In the genomic region with DNA sequence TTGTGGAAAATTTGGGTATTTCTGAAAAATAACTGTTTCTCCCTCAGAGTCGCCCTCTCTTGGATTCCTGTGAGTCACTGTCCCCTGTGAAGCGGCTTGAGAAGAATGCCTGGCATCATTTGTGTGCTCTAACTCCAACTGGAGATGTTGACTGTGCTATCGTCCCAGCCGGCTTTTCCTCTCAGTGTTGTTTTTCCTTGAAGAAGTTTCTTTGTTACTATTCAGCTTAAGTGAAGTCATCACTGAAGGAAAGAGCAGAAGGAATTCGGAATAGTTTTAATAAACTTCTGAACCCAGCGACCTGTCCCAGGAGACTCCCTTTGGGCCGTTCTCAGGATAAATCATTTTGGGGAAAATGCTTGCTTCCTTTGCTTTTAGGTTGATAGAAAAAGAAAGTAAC, we compare ENCODE assay signal across 14 mouse cellular contexts. TPM values are rescaled to one million over a fixed set of nuclear protein-coding genes. Genes with fewer than 3 reads are reported as not detected.
A peak's percentile ranks its signal among the peaks of the same experiment; 100 is the strongest.
DNase-seq lines count a peak whose midpoint lies in the region; ATAC-seq and TF ChIP-seq lines count a peak whose summit lies in the region.
"Had no signal": no experiment of that assay in that cellular context is flagged by ENCODE, and none has a peak within 500 bp of the region (broad histone marks: within the 10 kb centered on the region; RNA-seq: fewer than 3 reads in every experiment).

No protein-coding gene starts in this region.

- ATAC-seq in embryonic facial prominence, embryonic 14.5 days (ENCODE audit: low read depth) = no peak
- no peak for ATAC-seq in cerebellum, adult (ENCODE audit: insufficient number of reproducible peaks, low FRiP score, low TSS enrichment)
- ATAC-seq: forebrain, postnatal 0 days had no signal

- no peak overlapping the region for H3K27ac ChIP-seq in embryonic facial prominence, embryonic 14.5 days (replicated peaks; ENCODE audit: low read depth, low read length)
- no peak overlapping the region for H3K27ac ChIP-seq in embryonic facial prominence, embryonic 10.5 days (replicated peaks)
- H3K27ac ChIP-seq in gastrocnemius, adult 2 months = peak overlapping the region; percentile 73
- H3K27ac ChIP-seq: neural tube, embryonic 12.5 days had no signal

- H3K36me3 ChIP-seq in embryonic facial prominence, embryonic 14.5 days (ENCODE audit: control insufficient read depth, insufficient read depth, low read length) = no peaks in the 10 kb centered on the region
- H3K36me3 ChIP-seq in embryonic facial prominence, embryonic 10.5 days (replicated peaks) = no peaks in the 10 kb centered on the region
- H3K36me3 ChIP-seq: neural tube, embryonic 12.5 days had no signal

- no peak overlapping the region for H3K9ac ChIP-seq in embryonic facial prominence, embryonic 14.5 days (ENCODE audit: low read depth, low read length)
- H3K9ac ChIP-seq: forebrain, postnatal 0 days; neural tube, embryonic 12.5 days had no signal

- peak; percentile 38 for TF ChIP-seq CTCF in gastrocnemius, adult 2 months (IDR thresholded peaks at IDR 0.05)

- H3K4me2 ChIP-seq in embryonic facial prominence, embryonic 14.5 days (ENCODE audit: low read depth, low read length) = no peak overlapping the region
- H3K4me2 ChIP-seq: neural tube, embryonic 12.5 days had no signal

- peak; percentile 24 for DNase-seq in embryonic facial prominence, embryonic 14.5 days (ENCODE audit: low spot score)
- no peak for DNase-seq in embryonic facial prominence, embryonic 10.5 days (ENCODE audit: low spot score)
- DNase-seq in 3134 (ENCODE audit: extremely low read depth, insufficient read length, low spot score) = peak; percentile 30
- DNase-seq in gastrocnemius, adult 2 months = peak; percentile 62
- DNase-seq in heart, postnatal 36 days = peak; percentile 11 to 37
- no peak for DNase-seq in right cerebral cortex, adult 18-20 months
- DNase-seq in right cerebral cortex, postnatal 10 days (ENCODE audit: low spot score in 2 of 2) = no peak
- DNase-seq: forebrain, postnatal 0 days; left cerebral cortex, postnatal 4 days; lung, postnatal 4 days; midbrain, embryonic 14.5 days had no signal

- no peaks in the 10 kb centered on the region for H3K27me3 ChIP-seq in embryonic facial prominence, embryonic 14.5 days (replicated peaks; ENCODE audit: control insufficient read depth, insufficient read depth, low read length)
- H3K27me3 ChIP-seq in embryonic facial prominence, embryonic 10.5 days (replicated peaks; ENCODE audit: low read depth, poor library complexity, severe bottlenecking) = no peaks in the 10 kb centered on the region
- H3K27me3 ChIP-seq: neural tube, embryonic 12.5 days had no signal

- H3K9me3 ChIP-seq in embryonic facial prominence, embryonic 14.5 days (ENCODE audit: control insufficient read depth, low read length) = no peaks in the 10 kb centered on the region
- no peaks in the 10 kb centered on the region for H3K9me3 ChIP-seq in embryonic facial prominence, embryonic 10.5 days
- H3K9me3 ChIP-seq: neural tube, embryonic 12.5 days had no signal

- intact Hi-C loops in gastrocnemius, adult 2 months (cut with DNase I) = no loop called here
- intact Hi-C loops in heart, postnatal 36 days (cut with DNase I) = loop anchor here (5.0 kb wide), 1 partner anchor 50 kb away; no protein-coding TSS in a partner anchor

- H3K4me3 ChIP-seq in embryonic facial prominence, embryonic 14.5 days (ENCODE audit: low read depth, low read length) = no peak overlapping the region
- H3K4me3 ChIP-seq in embryonic facial prominence, embryonic 10.5 days = no peak overlapping the region
- no peak overlapping the region; the same call in 1 of the 2 replicates for H3K4me3 ChIP-seq in gastrocnemius, adult 2 months
- H3K4me3 ChIP-seq: erythroblast, embryonic 14.5 days; neural tube, embryonic 12.5 days had no signal

- H3K4me1 ChIP-seq in embryonic facial prominence, embryonic 14.5 days (ENCODE audit: control insufficient read depth, insufficient read depth, low read length) = no peaks in the 10 kb centered on the region
- H3K4me1 ChIP-seq in embryonic facial prominence, embryonic 10.5 days = peaks cover 31% of the 10 kb centered on the region

- 56% methylated on average over 7 of the region's 7 CpGs for WGBS in embryonic facial prominence, embryonic 14.5 days
- 75% methylated on average over 7 of the region's 7 CpGs for WGBS in embryonic facial prominence, embryonic 10.5 days

RNA-seq across cellular contexts. Expression of gene Zfp326, which starts 44.2 kb away (rescaled TPM):
- polyA plus RNA-seq in embryonic facial prominence, embryonic 14.5 days (2014; fragmentation: Nextera tagmentation; extraction: Ambion mirVana) = 32.6 and 34.6 TPM in 2 replicates
- 53.4 and 56.2 TPM in 2 replicates for polyA plus RNA-seq in embryonic facial prominence, embryonic 10.5 days (2016; fragmentation: Nextera tagmentation; extraction: Ambion mirVana)
- total RNA-seq in gastrocnemius, adult 2 months (2021) = 10 to 100 TPM in 1 of 2 experiments, 1 to 10 TPM in 1; 9.8 to 10.6 TPM
- total RNA-seq in heart, postnatal 36 days (2021) = 10 to 100 TPM; 12.3 to 12.7 TPM

Comparison
In these comparisons a context has a peak if more than half of its experiments do, and no peak if none do; other contexts are left out.
1. DNase-seq: peak in embryonic facial prominence, embryonic 14.5 days (single experiment), 3134 (single experiment), gastrocnemius, adult 2 months (single experiment) and heart, postnatal 36 days (2 of 2); none in embryonic facial prominence, embryonic 10.5 days (single experiment), right cerebral cortex, adult 18-20 months (single experiment) and right cerebral cortex, postnatal 10 days (0 of 2).